Mouse (Mus musculus): Measurements from ENCODE around the gene Clec1a.

GRCm38 (mm10) chr6:129425812-129426211, 26.0 kb downstream of the Clec1a start:
- TF ChIP-seq POLR2A (IDR thresholded peaks at IDR 0.05; ENCODE audit: low read depth, low read length) (no peak), CTCF (IDR thresholded peaks at IDR 0.05; ENCODE audit: extremely low read depth, insufficient read depth, insufficient read length, insufficient replicate concordance) (no peak)

All from spleen, adult 2 months (tissue).